Mouse (Mus musculus) thymus, adult 2 months (tissue): ENCODE measurements at regions not wholly inside any gene's neighbourhood (a gene's known extent, or its start where the extent isn't known, plus 50 kb on each side); places are given as distances from the start of the nearest gene placed in this dataset.

Source experiments
- CTCF ChIP-seq: fragments of 200-500 bp; IDR thresholded peaks from 2 replicates; pipeline ENCODE4 v1.5.1; 2012; ENCODE audit warnings: mild to moderate bottlenecking, control low read depth, low read length, moderate library complexity, borderline replicate concordance; ENCODE audit not compliant: control insufficient read depth, poor library complexity, insufficient read depth; ENCODE audit errors: extremely low read depth
- POLR2A ChIP-seq: fragments of 200-500 bp; IDR thresholded peaks from 2 replicates; pipeline ENCODE4 v1.6.1; 2012; ENCODE audit warnings: mild to moderate bottlenecking, low read length, control low read depth, moderate library complexity; ENCODE audit not compliant: control insufficient read depth, poor library complexity, insufficient read depth; ENCODE audit errors: extremely low read depth

GRCm38 (mm10) chr17:85866581-85866980 is 178.5 kb upstream of the Six2 start:
- TF ChIP-seq POLR2A = no peak
- no peak for TF ChIP-seq CTCF
